Mouse (Mus musculus) CH12.LX (cell line): ENCODE measurements around the gene Lrrc4. TPM values are rescaled to one million over a fixed set of nuclear protein-coding genes. Genes with fewer than 3 reads are reported as not detected.

Experiments
- DNase-seq: peaks from one replicate; pipeline ENCODE4 v3.0.0-alpha.2; 2013; ENCODE audit errors: extremely low read depth
- H3K27ac ChIP-seq: 2 replicates; pipeline ENCODE4 v1.5.1; 2012; ENCODE audit warnings: low read depth, mild to moderate bottlenecking, control low read depth, moderate library complexity; ENCODE audit not compliant: insufficient read depth
- H3K27me3 ChIP-seq: replicated peaks from 2 replicates; pipeline ENCODE3; 2012; ENCODE audit warnings: inconsistent platforms
- H3K36me3 ChIP-seq, 2 experiments: replicated peaks in 1 of 2; 2 replicates each; pipeline versions ENCODE3 to v1.6.1; 2012; ENCODE audit warnings: inconsistent platforms in 1 of 2, low read length in 1 of 2, mild to moderate bottlenecking in 1 of 2, mixed read lengths in 1 of 2, moderate library complexity in 1 of 2; ENCODE audit not compliant: control insufficient read depth in 1 of 2, insufficient read depth in 1 of 2
- H3K4me1 ChIP-seq, 2 experiments: 2 replicates each; pipeline ENCODE4 v1.6.1; 2012; ENCODE audit warnings: inconsistent platforms in 1 of 2, moderate library complexity in 1 of 2; ENCODE audit not compliant: insufficient read depth in 2 of 2, control insufficient read depth in 1 of 2
- H3K4me2 ChIP-seq: 2 replicates; pipeline ENCODE4 v1.6.1; 2012; ENCODE audit warnings: low read depth, mild to moderate bottlenecking, control low read depth; ENCODE audit not compliant: poor library complexity, insufficient read depth, severe bottlenecking
- H3K4me3 ChIP-seq, 3 experiments: fragments of 150-350 bp in 1 of 3; sonication (generic) in 1 of 3; replicated peaks in 1 of 3; 2 replicates each; pipeline versions ENCODE3 to v1.5.1; 2011 to 2012; ENCODE audit warnings: low read depth in 2 of 3, low read length in 2 of 3, mild to moderate bottlenecking in 2 of 3, moderate library complexity in 2 of 3, control low read depth in 1 of 3, improper control_type of control experiment in 1 of 3, inconsistent platforms in 1 of 3, mixed read lengths in 1 of 3; ENCODE audit not compliant: poor library complexity in 1 of 3
- H3K79me2 ChIP-seq: replicated peaks from 2 replicates; pipeline ENCODE4 v1.6.1; 2012; ENCODE audit warnings: mild to moderate bottlenecking, moderate library complexity; ENCODE audit not compliant: control insufficient read depth, poor library complexity, insufficient read depth, severe bottlenecking; ENCODE audit errors: extremely low read depth
- H3K9ac ChIP-seq: 2 replicates; pipeline ENCODE4 v1.6.1; 2012; ENCODE audit warnings: low read depth, mild to moderate bottlenecking, control low read depth, moderate library complexity; ENCODE audit not compliant: insufficient read depth
- H3K9me3 ChIP-seq: replicated peaks from 2 replicates; pipeline ENCODE3; 2012; ENCODE audit warnings: low read length, inconsistent platforms, mixed read lengths
- BHLHE40 ChIP-seq: IDR thresholded peaks from 2 replicates; pipeline ENCODE4 v1.6.1; 2011; ENCODE audit warnings: mild to moderate bottlenecking, low read depth, low read length, improper control_type of control experiment
- CHD2 ChIP-seq: IDR thresholded peaks from 2 replicates; pipeline ENCODE4 v1.6.1; 2011; ENCODE audit warnings: low read length, improper control_type of control experiment
- CTCF ChIP-seq, 2 experiments: IDR thresholded peaks in 1 of 2; conservative IDR thresholded peaks in 1 of 2; 2 replicates each; pipeline ENCODE4 v1.5.1; 2011 to 2012; ENCODE audit warnings: low read depth in 2 of 2, low read length in 2 of 2, improper control_type of control experiment in 1 of 2, inconsistent platforms in 1 of 2, mild to moderate bottlenecking in 1 of 2, moderate library complexity in 1 of 2
- IRF4 ChIP-seq: IDR thresholded peaks from 2 replicates; pipeline ENCODE4 v1.6.1; 2014; ENCODE audit warnings: low read depth, mild to moderate bottlenecking, inconsistent platforms, low read length, improper control_type of control experiment
- KAT2A ChIP-seq: IDR thresholded peaks from 2 replicates; pipeline ENCODE4 v1.6.1; 2012; ENCODE audit warnings: low read length, improper control_type of control experiment, inconsistent platforms; ENCODE audit not compliant: insufficient replicate concordance
- MAFK ChIP-seq: IDR thresholded peaks from 2 replicates; pipeline ENCODE4 v1.6.1; 2011; ENCODE audit warnings: low read length, improper control_type of control experiment; ENCODE audit not compliant: insufficient replicate concordance
- MEF2A ChIP-seq: IDR thresholded peaks from 2 replicates; pipeline ENCODE4 v1.6.1; 2014; ENCODE audit warnings: low read depth, mild to moderate bottlenecking, inconsistent platforms, low read length, improper control_type of control experiment, borderline replicate concordance
- MXI1 ChIP-seq: IDR thresholded peaks from 2 replicates; pipeline ENCODE4 v1.6.1; 2011; ENCODE audit warnings: mild to moderate bottlenecking, low read depth, low read length, improper control_type of control experiment
- MYC ChIP-seq: IDR thresholded peaks from 2 replicates; pipeline ENCODE4 v1.6.1; 2011; ENCODE audit warnings: low read depth, mild to moderate bottlenecking, improper control_type of control experiment, low read length
- NELFE ChIP-seq: IDR thresholded peaks from 2 replicates; pipeline ENCODE4 v1.6.1; 2011; ENCODE audit warnings: low read depth, low read length, improper control_type of control experiment
- RAD21 ChIP-seq: IDR thresholded peaks from 2 replicates; pipeline ENCODE4 v1.6.1; 2011; ENCODE audit warnings: low read depth, mild to moderate bottlenecking, low read length, improper control_type of control experiment, moderate library complexity
- TCF12 ChIP-seq: IDR thresholded peaks from 2 replicates; pipeline ENCODE4 v1.6.1; 2014; ENCODE audit warnings: low read depth, mild to moderate bottlenecking, inconsistent platforms, low read length, improper control_type of control experiment
- UBTF ChIP-seq: IDR thresholded peaks from 2 replicates; pipeline ENCODE4 v1.6.1; 2012; ENCODE audit warnings: low read depth, mild to moderate bottlenecking, inconsistent platforms, low read length, improper control_type of control experiment, moderate library complexity
- USF2 ChIP-seq: conservative IDR thresholded peaks from 2 replicates; pipeline ENCODE4 v1.6.1; 2011; ENCODE audit warnings: low read depth, low read length, improper control_type of control experiment
- ZKSCAN1 ChIP-seq: IDR thresholded peaks from 2 replicates; pipeline ENCODE4 v1.6.1; 2012; ENCODE audit warnings: low read depth, inconsistent platforms, low read length, improper control_type of control experiment, borderline replicate concordance
- ZMIZ1 ChIP-seq: IDR thresholded peaks from 2 replicates; pipeline ENCODE4 v1.6.1; 2012; ENCODE audit warnings: low read depth, mild to moderate bottlenecking, inconsistent platforms, low read length, improper control_type of control experiment
- ZNF384 ChIP-seq: IDR thresholded peaks from 2 replicates; pipeline ENCODE4 v1.6.1; 2012; ENCODE audit warnings: low read depth, low read length, improper control_type of control experiment, inconsistent platforms
- dilution Hi-C: fragments of 300-500 bp; cut with MboI; formaldehyde crosslinking; loops from 2 replicates; pipeline ENCODE4 v1.14.3; 2020; ENCODE audit warnings: low sequenced_read_pairs; ENCODE audit not compliant: extremely low pct_unique_long_range_greater_than_20kb, extremely low pct_ligation_motif_present
- in situ Hi-C: fragments of 300-500 bp; cut with MboI; formaldehyde crosslinking; loops from 3 replicates; pipeline ENCODE4 v1.14.3; 2019; ENCODE audit warnings: low sequenced_read_pairs, low pct_ligation_motif_present, low pct_unique_long_range_greater_than_20kb, mixed read lengths
- polyA plus RNA-seq: library from polyadenylated mRNA; unstranded; fragments of >175 nt; gene quantifications from 2 replicates; pipeline ENCODE4 v1.2.1, GENCODE M21; 2012; ENCODE audit warnings: low read depth; ENCODE audit not compliant: insufficient read length
- total RNA-seq, 2 experiments: library from RNA; depleted of rRNA; stranded (reverse); fragments of 300-350 nt in 1 of 2; fragments of >200 nt in 1 of 2; gene quantifications; 2 replicates each; pipeline ENCODE4 v1.2.3; 2012 to 2014

The Lrrc4 gene
- total and polyA plus RNA-seq, 3 experiments = 0.09 to 0.55 TPM; not detected in 1

- Histone ChIP-seq H3K4me3 (no peak overlapping the region), H3K36me3 (peaks cover 40 to 74% of the 10 kb centered on the region in 2 experiments), H3K27ac (no peak overlapping the region), H3K9ac (no peak overlapping the region), H3K9me3 (peaks cover 32% of the 10 kb centered on the region), H3K27me3 (no peaks in the 10 kb centered on the region), H3K4me1 (no peaks in the 10 kb centered on the region), H3K79me2 (no peaks in the 10 kb centered on the region), H3K4me2 (no peak overlapping the region)
- TF ChIP-seq ZMIZ1 (no peak), RAD21 (no peak), MXI1 (no peak), UBTF (no peak), CHD2 (no peak), BHLHE40 (no peak), USF2 (no peak), ZKSCAN1 (no peak), IRF4 (no peak), ZNF384 (no peak)
- no peak for DNase-seq
- dilution Hi-C loops = no loop called here
- in situ Hi-C loops = no loop called here
Measured at GRCm38 (mm10) chr6:28833380-28833822, 1.9 kb upstream of the Lrrc4 start.

- Histone ChIP-seq H3K9ac (no peak overlapping the region), H3K4me1 (no peaks in the 10 kb centered on the region), H3K4me3 (no peak overlapping the region), H3K79me2 (no peaks in the 10 kb centered on the region), H3K27ac (no peak overlapping the region), H3K9me3 (peaks cover 32% of the 10 kb centered on the region), H3K27me3 (no peaks in the 10 kb centered on the region), H3K4me2 (no peak overlapping the region), H3K36me3 (peaks cover 40 to 75% of the 10 kb centered on the region in 2 experiments)
- no peak for DNase-seq
- dilution Hi-C loops (no loop called here), in situ Hi-C loops (no loop called here)
- no peak for TF ChIP-seq NELFE
- no peak for TF ChIP-seq IRF4
- no peak for TF ChIP-seq BHLHE40
- no peak for TF ChIP-seq CTCF (conservative IDR thresholded peaks at IDR 0.05 in 1 of 2, IDR thresholded peaks at IDR 0.05 in 1 of 2; ENCODE audit: low read depth in 2 of 2, low read length in 2 of 2)
- no peak for TF ChIP-seq MXI1
- no peak for TF ChIP-seq KAT2A
- TF ChIP-seq MAFK = no peak
- no peak for TF ChIP-seq TCF12
- no peak for TF ChIP-seq RAD21
- no peak for TF ChIP-seq MEF2A
- TF ChIP-seq MYC = no peak
Measured at GRCm38 (mm10) chr6:28832751-28833291, 1.3 kb upstream of the Lrrc4 start.
